Mouse (Mus musculus) heart, adult 11 months (tissue): ENCODE data around the gene Sfxn2.

Source experiments
- DNase-seq: peaks from one replicate; pipeline ENCODE4 v3.0.0; 2022

Sfxn2 gene

GRCm38 (mm10) chr19:46547565-46547964 lies 25.6 kb upstream of the Sfxn2 start:
- peak; percentile 78 for DNase-seq

GRCm38 (mm10) chr19:46548110-46548509 lies 25.1 kb upstream of the Sfxn2 start:
- no peak for DNase-seq

- DNase-seq = no peak
Observed at GRCm38 (mm10) chr19:46550385-46550784, 22.8 kb upstream of the Sfxn2 start.

- DNase-seq = no peak
Observed at GRCm38 (mm10) chr19:46552496-46552895, 20.7 kb upstream of the Sfxn2 start.

GRCm38 (mm10) chr19:46553541-46553955 lies 19.6 kb upstream of the Sfxn2 start:
- DNase-seq = no peak

GRCm38 (mm10) chr19:46558009-46558408 lies 15.2 kb upstream of the Sfxn2 start:
- peak; percentile 81 for DNase-seq

- DNase-seq = peak; percentile 81
Observed at GRCm38 (mm10) chr19:46558631-46559030, 14.5 kb upstream of the Sfxn2 start.

GRCm38 (mm10) chr19:46562132-46562531 lies 11.0 kb upstream of the Sfxn2 start:
- DNase-seq = peak; percentile 94

GRCm38 (mm10) chr19:46562581-46563515 lies 10.3 kb upstream of the Sfxn2 start:
- DNase-seq = peak; percentile 96

GRCm38 (mm10) chr19:46563603-46564002 lies 9.6 kb upstream of the Sfxn2 start:
- no peak for DNase-seq

- DNase-seq = no peak
Observed at GRCm38 (mm10) chr19:46564043-46564462, 9.1 kb upstream of the Sfxn2 start.

GRCm38 (mm10) chr19:46571211-46571877 lies 1.8 kb upstream of the Sfxn2 start:
- DNase-seq = peak; percentile 61

GRCm38 (mm10) chr19:46571878-46572244 lies 1.3 kb upstream of the Sfxn2 start:
- peak; percentile 75 for DNase-seq

- no peak for DNase-seq
Observed at GRCm38 (mm10) chr19:46572548-46572947, 617 bp upstream of the Sfxn2 start.

- DNase-seq = peak; percentile 84
Observed at GRCm38 (mm10) chr19:46573990-46574389, 825 bp downstream of the Sfxn2 start.

- peak; percentile 68 for DNase-seq
Observed at GRCm38 (mm10) chr19:46575196-46575595, 2.0 kb downstream of the Sfxn2 start.

- DNase-seq = peak; percentile 96
Observed at GRCm38 (mm10) chr19:46587823-46588508, 14.8 kb downstream of the Sfxn2 start.

GRCm38 (mm10) chr19:46591575-46591974 lies 18.4 kb downstream of the Sfxn2 start:
- no peak for DNase-seq

- DNase-seq = no peak
Observed at GRCm38 (mm10) chr19:46592751-46593439, 19.7 kb downstream of the Sfxn2 start.

- DNase-seq = no peak
Observed at GRCm38 (mm10) chr19:46598187-46598586, 25.0 kb downstream of the Sfxn2 start.

- peak; percentile 100 for DNase-seq
Observed at GRCm38 (mm10) chr19:46598720-46599252, 25.6 kb downstream of the Sfxn2 start, which contains the start of gene Wbp1l. TSS of gene Wbp1l (plus strand) at chr19:46599084.
